Mouse (Mus musculus): ENCODE results near the gene Aldh1l1.
"Not testable (repeated sequence)": the region's sequence is repeated elsewhere in the genome, so short reads cannot be mapped to it uniquely, and the experiment has no call there.

GRCm38 (mm10) chr6:90632526-90632925 lies 146.3 kb downstream of the Aldh1l1 start:
- not testable (repeated sequence) for TF ChIP-seq ZNF384 (IDR thresholded peaks at IDR 0.05; ENCODE audit: low read depth, low read length); ZMIZ1 (IDR thresholded peaks at IDR 0.05; ENCODE audit: low read depth, low read length); TBP (conservative IDR thresholded peaks at IDR 0.05; ENCODE audit: low read depth, low read length); POLR2A (IDR thresholded peaks at IDR 0.05; ENCODE audit: low read depth, low read length); KAT2A (IDR thresholded peaks at IDR 0.05; ENCODE audit: insufficient replicate concordance, low read length); E2F4 (IDR thresholded peaks at IDR 0.05; ENCODE audit: insufficient replicate concordance, low read depth, low read length)
- TF ChIP-seq CTCF (conservative IDR thresholded peaks at IDR 0.05 in 1 of 2, IDR thresholded peaks at IDR 0.05 in 1 of 2; ENCODE audit: low read depth in 2 of 2, low read length in 2 of 2), result peak; percentile 7 to 41; a peak in 2 of 4 replicates

All from CH12.LX (cell line).